Mouse (Mus musculus) urinary bladder, postnatal 25 days (tissue): Measurements from ENCODE around the gene Camkmt.

Source experiments
- DNase-seq: peaks from one replicate; pipeline ENCODE4 v3.0.0; 2022; ENCODE audit warnings: low spot score

Gene Camkmt

DNA sequence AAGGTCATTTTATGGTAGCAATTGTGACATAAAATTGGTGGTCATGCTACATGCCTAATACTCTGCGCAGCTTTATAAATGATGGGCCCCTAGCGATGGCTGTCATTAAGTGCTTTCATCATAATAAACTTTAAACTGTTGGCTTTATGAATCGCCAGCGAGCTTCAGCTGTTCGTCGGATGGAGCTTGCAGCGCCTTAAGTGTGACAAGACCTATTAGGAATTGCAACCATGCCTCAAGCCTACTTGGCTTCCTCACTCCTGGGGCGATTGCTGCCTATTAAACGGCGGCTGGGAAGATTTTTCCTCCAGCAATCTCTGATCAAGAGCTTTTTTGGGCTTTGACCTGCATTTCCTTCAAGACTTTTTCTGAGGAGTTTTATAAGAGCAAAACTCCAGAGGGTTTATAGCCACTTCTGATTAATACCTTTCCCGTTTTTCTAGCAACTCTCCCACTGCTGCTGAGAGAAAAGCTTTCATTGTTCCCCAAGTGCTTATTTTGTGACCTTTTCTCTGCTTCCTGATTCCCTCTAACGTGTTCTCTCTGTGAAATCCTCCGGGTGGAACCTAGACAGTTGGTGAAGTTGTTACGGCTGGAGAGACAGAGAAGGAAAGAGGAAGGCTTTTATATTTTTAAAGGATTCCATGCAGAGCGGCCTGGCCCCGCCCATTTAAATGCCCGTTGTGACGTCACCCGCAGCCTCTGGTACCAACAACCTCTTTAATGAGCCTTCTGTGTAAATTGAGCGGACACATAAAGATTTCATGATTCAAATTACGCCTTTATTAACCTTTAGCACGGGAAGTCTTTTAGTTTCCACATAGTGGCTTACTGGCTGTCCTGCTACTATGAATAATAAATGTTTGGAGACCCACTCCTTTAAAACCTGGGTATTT lies 373.4 kb downstream of the Camkmt start:
- DNase-seq: no peak

DNA sequence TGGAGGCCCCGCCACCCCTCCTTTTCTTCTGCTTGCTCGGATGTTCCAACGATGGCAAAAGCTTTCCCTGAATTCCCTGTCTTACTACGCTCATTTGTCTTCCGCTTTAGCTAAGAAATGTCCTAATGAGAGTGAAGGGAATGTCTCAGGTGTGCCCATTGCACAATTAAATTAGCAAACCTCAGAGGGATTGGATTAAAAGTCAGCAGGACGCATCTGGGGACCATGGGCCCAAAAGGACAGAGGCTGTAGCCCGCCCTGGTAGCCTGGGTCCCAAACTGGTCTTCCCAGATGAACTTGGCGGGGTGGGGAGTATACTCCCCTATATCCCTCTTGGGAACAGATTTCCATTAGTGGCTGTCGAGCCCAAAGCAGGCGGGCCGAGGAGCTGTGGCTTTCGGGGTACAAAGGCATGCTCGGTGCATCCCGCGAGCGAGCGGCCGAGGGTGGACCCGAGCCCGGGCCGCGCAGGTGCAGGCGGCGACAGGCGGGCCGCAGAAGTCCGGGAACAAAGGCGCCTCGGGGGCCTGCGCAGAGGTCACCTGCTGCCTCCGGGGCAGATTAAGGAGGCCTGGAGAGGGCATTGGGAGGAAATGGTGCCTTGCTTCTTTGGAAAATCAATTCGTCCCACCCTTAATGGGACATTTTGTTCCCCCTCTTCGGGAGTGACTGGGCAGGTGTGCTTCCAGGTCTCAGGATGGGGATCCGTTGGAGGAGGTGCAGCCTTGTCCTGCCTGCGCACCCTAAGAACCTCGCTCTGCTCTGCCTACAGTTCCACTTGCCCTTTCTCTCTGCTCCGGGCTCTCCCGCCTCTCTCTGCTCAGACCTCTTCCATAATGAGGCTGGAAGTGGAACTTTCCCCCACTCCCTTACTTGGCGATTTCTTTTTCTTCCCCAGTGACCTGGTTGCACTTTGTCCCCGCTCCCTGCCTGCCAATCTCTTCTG lies 374.4 kb downstream of the Camkmt start:
- DNase-seq: no peak

DNA sequence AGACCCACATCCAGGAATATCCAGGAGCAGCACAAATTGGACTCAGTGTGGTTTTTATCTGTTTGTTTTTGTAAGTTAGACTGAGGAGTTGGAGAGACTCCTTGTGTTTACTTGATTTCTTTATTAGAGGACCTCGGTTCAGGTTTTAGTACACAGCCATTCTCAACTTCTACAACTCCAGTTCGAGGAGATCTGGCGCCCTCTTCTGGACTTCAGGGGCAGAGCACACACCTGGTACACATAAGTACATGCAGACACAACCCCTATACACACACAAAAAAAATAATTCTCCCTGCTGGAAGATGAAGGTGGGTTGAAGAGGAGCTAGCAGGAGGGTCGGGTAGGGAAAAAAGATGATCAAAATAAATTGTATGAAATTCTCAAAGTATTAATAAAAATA lies 379.4 kb downstream of the Camkmt start:
- no peak for DNase-seq

DNA sequence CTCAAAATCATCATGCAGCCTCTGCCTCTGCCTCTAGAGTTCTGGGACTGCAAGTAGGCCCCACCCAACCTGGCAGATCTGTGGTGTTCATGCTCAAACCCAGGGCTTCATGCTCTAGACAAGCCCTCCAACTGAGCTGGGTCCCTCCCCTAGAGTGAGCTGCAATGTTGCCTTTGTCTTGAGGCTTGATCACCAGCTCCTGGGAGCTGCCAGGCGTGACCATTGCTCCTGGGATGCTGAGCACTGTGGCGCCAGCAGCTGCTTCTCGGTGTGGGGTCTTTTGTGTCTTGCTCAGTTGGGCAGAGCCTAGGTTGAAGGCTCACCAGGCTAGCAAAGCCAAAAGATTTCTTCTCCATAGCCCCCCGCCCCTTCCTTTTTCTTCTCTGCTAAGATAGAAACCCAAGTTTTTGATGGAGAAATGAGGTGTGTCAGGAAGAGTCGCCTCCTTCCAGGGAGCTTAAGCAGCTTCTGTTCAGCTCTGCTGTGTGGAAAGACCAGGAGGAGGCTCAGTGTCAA lies 382.4 kb downstream of the Camkmt start:
- no peak for DNase-seq

DNA sequence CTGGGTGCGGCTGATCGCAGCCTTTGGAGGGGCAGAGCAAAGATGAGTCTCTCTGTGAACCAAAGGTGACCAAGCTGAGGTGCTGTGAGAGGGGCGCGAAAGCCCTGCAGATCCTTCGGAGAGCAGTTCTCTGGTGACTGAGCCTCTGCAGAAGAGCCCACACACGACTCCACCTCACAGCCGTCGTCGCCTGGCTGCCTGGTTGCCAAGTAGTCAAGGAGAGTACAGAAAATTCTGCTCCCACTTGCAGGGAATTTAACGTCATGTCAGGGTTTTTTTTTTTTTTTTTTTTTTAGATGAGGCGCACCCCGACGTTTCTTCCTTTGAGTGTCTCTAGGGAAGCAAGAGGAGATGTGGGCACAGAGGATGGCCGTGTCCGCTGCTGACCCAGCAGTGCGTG lies 382.9 kb downstream of the Camkmt start:
- DNase-seq: no peak

DNA sequence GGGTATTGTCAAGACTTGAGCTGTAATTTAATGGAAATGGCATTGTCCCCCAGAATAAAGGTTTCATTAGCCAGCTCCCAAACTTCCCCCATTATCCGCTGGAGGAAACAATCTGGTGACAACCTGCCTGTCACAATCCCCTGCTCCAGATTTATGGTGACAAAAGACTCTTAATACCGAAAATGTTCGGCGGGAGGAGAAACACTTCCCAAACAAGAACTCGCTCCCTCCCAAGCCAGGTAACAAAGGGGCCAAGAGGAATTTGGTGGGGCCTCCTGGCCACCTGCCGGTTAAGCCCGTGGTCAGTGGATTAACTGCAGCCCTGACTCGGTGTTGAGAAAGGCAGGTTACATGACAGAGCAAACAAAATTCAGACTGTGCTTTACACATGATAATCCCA lies 383.5 kb downstream of the Camkmt start:
- DNase-seq: no peak

DNA sequence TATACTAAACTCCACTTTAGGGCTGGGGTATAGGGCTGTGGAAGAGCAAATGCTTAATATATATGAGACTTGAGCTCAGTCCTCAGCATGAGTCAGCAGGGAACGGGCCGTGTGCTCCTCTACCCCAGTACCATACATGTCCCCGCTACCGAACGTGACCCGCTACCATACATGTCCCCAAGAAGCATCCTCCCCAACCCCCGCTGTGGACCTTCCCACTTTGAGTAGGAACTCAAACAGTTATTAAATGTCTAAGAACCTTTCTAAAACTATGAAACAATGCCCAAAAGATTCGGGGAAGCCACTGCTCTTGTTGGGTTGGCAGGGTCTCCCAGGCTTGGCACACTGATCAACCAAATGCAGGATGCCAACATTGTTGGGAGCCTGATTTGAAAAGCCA lies 390.9 kb downstream of the Camkmt start:
- no peak for DNase-seq

DNA sequence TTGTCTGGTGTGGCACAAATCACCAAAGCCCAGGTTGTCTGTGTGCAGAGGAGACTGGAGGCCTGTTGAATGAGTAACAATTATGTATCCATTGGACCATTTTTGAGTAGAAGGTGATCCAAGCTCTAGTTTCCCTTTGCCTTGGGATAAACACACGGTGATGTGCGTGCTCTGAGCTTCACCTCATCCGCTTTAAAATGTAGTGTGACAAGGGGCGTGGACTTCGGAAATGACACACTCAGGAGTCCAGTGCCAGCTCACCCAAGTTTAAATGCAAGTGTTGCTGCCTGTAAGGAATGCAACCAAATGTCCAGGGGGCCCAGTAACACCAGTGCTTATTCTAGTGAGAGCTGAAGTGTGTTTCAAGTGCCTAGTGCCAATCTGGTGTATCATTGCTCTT lies 392.7 kb downstream of the Camkmt start:
- DNase-seq: no peak

DNA sequence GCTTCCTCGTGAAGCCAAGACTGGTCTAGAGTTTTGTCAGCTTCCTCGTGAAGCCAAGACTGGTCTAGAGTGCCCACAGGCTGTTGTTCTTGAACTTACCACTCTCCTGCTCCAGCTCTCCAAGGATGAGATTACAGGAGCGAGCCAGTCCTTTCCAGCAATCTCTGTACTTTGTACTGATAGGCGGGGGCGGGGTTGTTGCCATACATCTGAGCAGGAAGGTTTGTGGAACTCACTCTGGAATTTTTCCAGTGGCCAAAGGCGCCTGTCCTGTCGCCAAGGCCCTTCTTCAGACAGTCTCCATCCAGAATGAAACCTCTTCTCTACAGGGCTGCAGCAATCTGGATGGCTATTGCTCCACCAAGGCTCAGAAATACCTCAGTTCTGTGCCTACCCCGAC lies 393.7 kb downstream of the Camkmt start:
- DNase-seq: no peak

DNA sequence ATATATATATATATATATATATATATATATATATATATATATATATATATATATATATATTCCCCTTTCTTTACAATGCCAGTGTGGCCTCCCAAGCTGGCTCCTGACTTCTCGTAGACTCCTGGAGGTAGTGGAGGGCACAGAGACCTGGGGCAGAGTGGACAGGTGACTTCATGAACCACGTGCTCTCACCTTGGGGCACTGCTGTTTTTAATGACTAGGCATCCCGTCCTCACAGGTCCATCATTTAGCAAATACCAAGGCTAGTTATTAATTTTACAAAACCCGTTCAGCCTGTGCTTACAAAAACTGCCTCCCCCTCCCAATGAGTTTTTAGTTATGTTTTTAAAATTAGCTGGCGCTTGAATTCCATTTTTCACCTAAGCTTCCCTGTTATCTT lies 394.2 kb downstream of the Camkmt start:
- DNase-seq: no peak

DNA sequence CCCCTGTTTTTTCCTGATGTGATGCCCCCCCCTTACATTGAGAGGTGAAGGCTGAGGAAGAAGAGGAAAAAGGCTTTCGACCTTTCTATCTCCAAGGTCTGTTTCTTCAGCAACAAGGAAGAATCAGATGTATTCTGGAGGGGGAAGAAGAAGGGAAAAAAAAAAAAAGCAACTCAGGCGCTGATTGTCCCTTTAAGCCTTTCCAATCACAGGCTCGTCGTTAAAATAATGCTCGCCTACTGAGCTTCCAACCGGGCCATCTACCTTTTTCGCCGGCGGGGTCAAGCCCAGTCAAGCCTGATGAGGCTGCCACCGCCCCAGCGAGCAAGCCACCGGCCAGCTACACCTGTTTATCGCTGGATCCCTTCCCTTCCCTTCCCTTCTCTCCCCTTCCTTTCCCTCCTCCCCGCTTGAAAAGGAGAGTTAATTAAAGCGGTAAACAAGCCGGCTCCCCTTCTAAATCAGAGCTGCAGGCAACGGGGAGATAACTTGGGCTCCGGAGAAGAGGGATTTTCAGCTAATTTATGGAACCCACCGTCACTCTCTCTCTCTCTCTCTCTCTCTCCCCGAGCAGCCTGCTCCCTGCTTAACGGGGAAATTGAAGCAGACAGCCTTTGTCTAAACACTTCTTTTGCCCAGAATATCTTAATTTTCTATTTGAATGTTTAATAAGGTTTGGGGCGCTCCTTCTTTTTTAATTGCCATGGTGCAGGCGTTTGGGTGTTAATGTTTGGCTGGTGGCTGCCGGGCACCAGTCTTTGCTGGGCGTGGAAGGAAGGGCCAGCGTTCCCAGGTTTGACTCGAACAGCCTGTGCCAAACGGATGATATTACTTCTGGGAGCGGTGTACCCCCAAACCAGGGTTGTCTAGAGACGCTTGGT lies 395.0 kb downstream of the Camkmt start:
- no peak for DNase-seq

DNA sequence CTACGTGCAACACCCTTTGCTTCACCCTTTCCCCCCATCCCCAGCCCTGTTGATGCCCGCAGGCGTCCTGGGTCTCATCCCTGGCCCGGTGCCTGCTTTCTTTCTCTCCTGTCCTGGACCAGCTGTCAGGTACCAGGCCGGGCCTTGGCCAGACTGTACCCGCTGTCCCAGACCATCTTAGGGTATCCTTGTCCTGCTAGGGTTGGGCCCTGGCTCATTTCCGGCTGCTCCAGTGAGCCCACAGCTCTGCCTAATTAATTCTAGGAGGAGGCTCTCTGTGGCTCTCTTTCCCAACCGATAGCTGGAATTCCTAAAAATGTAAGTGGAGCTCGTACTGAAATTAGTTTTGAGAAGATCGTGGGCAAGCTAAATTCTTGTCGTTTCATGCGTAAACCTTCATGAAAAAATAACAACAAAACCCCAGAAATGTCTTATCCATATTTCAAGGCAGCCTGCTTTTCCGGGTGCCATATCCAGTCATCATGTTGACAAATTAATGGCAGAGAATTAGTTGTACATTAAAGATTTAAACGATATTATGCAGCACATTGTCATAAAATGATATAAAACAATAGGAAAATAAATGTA lies 395.7 kb downstream of the Camkmt start:
- no peak for DNase-seq

DNA sequence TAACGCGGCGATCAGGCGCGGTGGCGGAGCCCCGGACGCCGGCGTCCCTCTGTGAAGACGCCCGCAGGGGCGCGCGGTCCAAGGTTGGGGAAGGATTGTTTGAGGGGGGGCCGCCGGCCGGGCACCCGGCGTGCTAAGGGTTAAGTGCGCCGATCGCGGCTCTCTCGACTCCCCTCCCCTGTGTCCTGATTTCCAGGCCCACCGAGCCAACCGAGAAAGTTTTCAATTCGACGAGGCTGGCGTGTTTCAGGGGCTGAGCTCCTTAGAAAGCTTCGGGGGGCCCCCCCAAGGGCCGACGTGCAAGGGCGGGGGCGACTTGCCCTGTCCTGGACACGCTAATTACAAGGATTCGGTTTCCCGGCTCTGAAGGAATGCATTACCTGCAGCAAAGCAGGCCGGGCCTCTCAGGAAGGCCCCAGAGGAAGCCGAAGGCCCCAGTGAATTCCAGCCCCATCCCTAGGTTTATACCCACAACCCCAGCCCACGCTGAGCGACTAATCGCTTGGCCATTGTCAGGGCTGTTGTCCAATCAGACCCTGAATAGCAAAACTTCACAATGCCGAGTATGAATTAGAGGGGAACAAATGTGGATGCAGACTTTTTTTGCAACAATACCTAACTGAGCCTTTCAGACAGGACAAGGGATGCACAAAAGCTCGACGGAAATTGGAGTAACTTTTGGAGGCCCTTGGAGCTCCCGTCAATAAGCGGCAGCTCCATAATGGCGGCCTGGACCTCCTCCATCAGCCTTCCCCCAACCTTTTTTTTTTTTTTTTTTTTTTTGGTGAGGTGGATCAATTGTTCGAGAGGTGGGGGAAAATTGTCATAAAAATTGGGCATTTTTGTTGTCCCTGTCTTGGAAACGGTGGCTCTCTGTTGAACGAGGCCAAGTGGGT lies 396.5 kb downstream of the Camkmt start:
- DNase-seq: no peak

DNA sequence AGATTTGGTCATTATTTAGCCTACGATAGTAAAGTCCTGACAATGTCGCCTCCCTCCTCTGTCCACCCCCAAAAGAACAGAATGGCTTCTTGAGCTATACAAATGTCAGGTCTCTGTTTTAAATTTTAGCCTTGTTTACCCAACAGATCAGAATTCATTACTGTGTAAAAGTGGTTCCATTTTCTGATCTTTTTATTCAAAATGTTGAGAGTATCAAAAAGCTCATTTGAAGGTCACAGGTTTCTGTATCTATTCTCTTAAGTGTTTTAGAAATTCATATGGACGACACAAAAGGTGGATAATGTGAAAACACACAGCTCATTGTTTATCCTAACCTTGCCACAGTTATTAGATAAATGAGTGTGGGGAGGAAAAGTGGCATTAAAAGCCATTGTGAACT lies 397.2 kb downstream of the Camkmt start:
- DNase-seq: no peak

DNA sequence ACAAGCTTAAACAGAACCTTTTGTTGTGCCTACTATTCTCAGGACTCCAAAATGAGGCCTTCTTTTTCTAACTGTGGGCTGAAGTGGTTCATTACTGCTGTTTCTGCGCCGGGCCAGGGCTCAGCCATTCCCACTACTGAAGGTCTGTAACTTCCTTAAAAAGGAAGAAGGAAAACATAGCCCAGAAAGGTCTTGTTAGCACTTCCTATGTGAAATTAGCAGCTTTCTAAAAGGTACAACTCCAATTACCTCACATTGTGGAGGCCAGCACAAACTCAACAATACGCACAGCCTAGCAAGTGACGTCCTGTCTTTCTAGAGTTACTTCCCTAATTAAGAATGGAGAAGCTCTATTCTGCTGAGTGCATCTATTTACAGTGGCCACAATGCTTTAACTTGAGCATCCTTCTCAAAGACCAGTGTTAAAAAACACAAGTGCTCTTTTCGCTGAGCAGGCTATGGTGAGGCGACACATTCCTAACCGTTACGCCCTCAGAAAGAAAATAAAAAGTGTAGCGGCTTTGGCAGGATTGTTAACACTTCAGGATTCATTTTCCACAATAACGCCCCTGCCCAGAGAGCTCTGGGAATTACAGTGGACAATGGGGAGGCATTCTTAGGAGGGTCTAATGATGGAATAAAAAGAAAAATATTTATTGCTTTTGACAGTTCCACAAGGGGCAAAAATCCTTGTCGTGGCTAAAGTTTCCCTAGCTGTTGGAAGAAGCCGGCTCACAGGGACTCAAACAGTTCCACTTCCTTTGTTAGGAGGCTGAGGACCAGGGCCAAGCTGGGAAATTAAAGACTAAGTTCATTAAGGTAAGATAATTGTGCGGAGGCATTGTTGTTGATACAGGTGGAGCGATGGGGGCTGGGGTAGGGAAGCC lies 398.5 kb downstream of the Camkmt start:
- no peak for DNase-seq

DNA sequence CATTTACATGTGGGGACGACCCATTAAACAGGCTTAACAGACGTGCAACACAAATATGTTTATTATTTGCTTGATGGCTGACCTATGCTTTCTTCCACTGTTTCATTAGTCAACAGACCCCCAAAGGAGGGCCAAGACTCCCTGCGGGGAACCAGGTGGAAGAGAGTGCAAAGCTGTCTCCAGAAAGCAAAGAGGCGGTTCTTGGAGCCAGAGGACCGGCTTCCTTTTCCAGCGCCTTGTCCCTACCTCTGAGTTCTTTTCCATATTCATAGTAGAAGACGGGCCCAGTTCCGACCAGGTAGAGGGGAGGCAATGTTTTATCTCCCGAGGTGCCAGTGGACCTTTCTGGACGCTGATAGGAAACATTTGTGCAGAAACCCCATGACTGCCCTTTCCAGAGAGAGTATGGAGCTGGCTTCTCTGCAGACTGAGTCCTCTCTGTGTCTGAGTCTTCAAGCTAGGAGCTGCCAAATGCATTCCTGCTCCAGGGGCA lies 399.2 kb downstream of the Camkmt start:
- DNase-seq: no peak

DNA sequence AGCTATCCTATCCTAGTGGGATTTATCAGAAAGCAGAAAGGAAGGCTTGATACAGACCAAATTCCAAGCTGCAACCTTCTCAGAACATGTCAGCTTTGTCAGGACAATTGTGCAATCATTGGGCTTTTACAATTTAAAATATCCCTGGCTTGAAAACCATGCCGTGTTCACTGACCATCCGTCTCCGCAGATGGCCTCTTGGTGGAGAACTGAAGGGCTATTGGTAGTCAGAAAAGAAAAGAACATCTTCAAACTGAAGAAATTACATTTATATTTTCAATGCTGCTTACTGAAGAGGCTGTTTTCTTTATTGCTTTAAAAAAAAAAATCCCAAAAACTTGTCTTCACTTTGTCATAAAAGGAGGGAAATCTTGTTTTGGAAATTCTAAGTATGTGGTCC lies 401.1 kb downstream of the Camkmt start:
- DNase-seq: no peak

DNA sequence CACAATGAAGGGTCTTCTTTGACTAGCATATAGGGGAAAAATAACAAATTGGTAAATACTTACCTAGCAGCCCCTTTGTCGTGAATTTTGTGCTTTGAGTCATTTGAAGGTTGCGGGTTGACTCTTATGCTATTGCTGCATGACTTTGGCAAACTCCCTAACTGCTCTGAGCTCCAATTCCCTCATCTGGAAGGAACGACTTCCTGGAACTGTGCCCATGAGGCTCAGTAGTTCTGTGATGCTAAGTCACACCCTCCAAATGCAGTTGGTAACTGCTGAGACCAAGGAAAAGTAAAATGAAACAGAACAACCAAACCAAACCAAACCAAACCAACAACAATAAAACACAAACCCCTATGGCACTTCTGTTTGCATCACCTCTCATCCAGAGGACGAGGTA lies 403.2 kb downstream of the Camkmt start:
- no peak for DNase-seq
